Mouse (Mus musculus): ENCODE results near the gene Upf3a. TPM values are rescaled to one million over a fixed set of nuclear protein-coding genes. Genes with fewer than 3 reads are reported as not detected.
"Not testable (repeated sequence)": the region's sequence is repeated elsewhere in the genome, so short reads cannot be mapped to it uniquely, and the experiment has no call there.

Upf3a gene
- 10 to 100 TPM; 35.6 to 35.7 TPM for total RNA-seq (2021)

GRCm38 (mm10) chr8:13785250-13785763 lies at the start of gene Upf3a:
TSS of gene Upf3a (plus strand) at chr8:13785615.
- DNase-seq, result peak; percentile 85 to 87

GRCm38 (mm10) chr8:13740323-13740770 lies 45.1 kb upstream of the Upf3a start:
- DNase-seq, result no peak

DNA sequence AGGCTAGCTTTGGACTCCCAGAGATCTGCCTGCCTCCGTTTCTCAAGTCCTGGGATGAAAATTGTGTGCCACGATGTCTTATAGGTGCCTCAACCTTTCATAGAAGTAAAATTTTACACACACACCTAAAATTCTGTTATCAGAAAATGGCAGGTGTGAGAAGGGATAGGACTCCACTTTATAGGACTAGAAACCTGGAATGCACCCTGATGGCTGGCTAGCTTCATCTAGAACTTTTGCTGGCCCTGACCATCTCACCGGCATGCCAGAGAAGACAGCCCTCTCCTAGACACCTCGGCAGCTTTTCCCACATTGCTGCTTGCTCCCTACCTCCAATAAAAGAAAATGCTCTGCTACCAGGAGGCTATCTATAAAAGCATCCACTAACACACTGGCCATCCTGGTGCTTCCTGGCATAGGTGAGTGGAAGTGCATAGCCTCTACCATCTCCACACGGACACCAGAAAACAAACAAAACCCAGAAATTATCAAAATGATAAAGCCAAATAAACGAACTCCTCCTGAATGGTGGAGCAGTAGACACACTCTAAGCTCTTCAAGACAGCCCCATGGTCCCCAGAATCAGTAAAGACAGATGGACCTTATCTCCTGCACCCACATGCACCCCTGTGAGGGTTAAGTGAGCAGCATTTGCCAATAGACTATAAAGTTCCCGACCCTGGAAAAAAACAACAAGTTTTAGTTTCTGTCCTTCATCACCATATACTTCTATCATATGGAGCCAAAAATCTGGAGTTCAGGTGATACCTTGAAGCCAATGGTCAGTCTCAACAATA lies 44.4 kb upstream of the Upf3a start:
- no peak for DNase-seq

GRCm38 (mm10) chr8:13746212-13746611 lies 39.2 kb upstream of the Upf3a start:
- DNase-seq, result not testable (repeated sequence)

DNA sequence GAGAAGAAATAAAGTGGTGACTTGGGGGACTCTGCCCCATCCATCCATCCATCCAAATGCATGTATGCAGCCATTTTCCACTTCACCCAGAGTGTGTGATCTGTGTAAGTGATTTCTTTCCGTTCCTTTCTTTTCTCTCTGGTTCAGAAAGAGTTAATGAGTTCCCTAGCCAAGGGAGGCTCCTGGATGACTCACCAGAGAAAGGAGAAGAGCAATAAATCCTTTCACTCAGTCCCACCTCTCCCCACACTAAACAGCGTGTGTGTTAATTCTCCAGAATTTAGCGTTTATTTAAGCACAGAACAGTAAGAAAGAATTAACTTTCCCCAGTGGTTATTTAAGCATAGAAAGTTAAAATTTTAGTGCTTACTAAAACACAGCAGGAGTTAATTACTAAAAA lies 37.8 kb upstream of the Upf3a start:
- DNase-seq, result no peak

- peak; percentile 21 to 37 for DNase-seq
Observed at GRCm38 (mm10) chr8:13753680-13754079, 31.7 kb upstream of the Upf3a start.

DNA sequence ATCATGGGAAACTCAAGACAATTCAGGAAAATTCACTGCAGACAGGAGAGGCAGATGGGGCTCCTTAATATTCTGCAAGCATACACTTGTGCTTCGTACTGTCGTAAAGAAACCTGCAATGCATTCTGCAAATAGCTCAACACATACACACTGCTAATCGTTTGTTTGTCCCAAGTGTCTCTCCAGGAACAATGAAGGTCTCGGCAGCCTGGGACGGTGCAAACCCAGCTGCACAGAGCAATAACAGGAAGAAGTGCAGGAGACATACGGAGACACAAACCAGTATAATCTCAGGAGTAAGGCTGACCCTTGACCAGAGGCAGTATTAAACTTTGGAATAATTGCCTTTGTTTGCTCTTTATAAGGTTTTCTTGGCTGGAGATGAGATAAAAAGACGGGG lies 28.9 kb upstream of the Upf3a start:
- no peak for DNase-seq

DNA sequence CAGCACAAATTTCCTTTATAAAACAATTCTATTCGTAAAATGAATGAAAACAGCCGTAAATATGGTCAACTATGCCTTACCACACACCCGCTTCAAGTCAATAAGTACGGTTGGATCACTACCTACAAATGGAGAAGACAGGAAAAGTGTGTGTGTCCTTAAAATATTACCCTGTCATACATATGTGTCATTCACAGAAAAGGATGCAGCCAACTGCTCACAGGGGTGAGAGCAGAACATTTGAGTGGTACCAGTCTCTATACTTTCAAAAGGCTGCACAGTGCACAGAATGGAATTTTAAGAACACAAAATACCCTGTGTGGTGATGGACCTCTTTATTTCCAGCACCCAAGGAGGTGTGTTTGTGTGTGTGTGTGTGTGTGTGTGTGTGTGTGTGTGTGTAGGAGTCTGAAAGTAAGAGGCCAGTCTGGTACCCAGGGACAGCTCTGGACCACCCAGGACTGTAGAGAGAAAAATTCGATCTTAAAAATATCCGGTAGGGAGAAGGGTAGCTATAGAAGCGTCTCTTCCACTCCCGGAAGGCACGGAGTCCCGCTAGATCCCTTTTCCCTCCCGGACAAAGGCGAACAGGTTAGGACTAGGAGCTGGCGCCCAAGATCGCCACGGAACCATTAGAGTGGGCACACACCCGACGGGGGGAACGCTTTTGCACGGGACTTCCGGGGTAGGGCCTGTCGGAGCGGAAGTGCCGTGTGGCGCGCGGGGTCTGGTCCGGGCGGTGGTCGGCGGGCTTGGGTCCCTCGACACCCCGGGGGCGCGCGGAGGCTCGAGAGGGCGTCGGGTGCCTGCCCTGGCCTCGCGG lies 28.2 kb upstream of the Upf3a start, which contains the start of gene Cdc16:
Cdc16 (plus strand) TSS at position 695 of the 823 bp plus-strand sequence.
- DNase-seq, result peak; percentile 85 to 89

GRCm38 (mm10) chr8:13757805-13758727 lies 27.3 kb upstream of the Upf3a start:
- DNase-seq, result peak in 1 of 2 experiments; percentile 16

GRCm38 (mm10) chr8:13769206-13769605 lies 16.2 kb upstream of the Upf3a start:
- no peak for DNase-seq

- no peak for DNase-seq
Observed at GRCm38 (mm10) chr8:13780536-13780935, 4.9 kb upstream of the Upf3a start.

GRCm38 (mm10) chr8:13785764-13786299 lies 417 bp downstream of the Upf3a start:
- DNase-seq, result peak; percentile 91

- no peak for DNase-seq
Observed at GRCm38 (mm10) chr8:13789606-13790005, 4.2 kb downstream of the Upf3a start.

GRCm38 (mm10) chr8:13793097-13793745 lies 7.8 kb downstream of the Upf3a start:
- no peak for DNase-seq

DNA sequence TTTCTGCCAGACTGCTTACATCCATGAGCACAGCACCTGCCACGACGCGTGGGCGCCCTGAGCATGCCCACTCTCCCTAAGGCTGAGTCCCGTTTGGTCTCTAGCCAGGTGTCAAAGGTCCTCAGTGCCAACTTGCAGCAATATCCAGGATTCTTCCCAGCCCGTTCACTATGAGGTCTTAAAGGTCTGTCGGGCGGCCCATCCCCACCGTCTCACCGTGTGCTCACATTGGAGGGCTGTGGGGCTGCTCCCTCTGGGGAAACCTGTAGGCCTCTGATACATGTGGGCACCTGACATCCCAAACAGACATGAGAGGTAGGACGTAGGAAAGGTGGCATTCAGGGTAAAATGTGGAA lies 8.3 kb downstream of the Upf3a start:
- DNase-seq, result no peak

DNA sequence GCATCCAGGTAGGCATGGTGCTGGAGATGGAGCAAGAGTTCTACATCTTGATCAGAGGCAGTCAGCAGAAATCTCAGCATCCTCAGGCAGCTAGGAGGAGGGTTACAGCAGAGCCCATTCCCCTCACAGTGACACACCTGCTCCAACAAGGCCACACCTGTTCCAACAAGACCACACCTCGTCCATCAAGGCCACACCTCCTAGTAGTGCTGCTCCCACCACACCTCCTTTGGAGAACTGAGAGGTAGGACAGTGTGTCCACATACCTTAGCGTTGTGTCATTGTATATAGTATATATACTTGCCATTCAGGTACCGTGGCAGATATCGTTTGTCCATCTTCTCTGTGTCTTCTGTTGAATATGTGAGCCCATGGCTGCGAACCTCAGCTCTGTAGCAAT lies 12.3 kb downstream of the Upf3a start:
- DNase-seq, result no peak

DNA sequence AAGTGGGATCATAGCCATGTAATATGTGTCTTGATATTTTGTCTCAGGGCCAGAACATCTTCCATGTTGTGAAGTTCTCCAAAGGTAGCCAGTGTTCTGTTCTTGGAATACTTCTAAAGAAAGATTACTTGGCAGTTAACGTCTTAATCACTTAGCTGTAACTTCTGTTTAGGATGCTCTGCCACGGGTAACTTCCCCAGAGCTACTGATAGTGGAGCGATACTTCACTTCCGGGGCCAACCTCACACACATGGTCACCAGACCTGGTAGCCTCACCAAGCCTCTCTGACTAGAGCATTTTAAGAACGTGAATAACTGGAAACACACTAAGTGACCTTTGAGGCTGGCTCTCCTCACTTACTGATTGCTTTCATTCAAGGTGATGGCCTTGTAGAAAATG lies 14.2 kb downstream of the Upf3a start:
- no peak for DNase-seq

DNA sequence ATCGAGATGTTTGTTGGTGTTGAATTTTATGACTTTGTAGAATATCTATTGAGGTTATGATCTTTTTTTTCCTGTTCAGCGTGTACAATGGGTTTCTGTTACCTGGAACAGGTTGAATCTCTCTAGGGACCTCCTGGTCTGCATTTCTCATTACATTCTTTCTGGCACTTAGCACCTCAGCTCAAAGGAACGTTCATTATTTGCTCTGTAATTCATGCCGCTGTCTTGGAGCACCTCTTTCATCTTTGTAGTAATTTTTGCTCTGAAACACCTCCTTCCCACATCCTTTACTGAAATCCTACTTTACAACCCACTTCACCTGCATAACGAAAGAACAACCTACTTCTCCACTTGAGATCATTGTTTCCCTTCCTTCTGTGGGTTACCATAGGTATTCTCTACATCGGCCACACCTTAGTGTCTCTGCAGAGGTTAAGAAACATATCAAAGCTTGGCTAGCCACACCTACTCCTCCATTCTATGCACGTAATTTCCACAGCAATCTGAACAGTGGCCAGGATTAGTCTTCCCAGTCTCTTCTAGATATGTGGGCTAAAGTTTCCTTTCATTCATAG lies 43.3 kb downstream of the Upf3a start:
- DNase-seq, result no peak

- DNase-seq, result not testable (repeated sequence)
Observed at GRCm38 (mm10) chr8:13838289-13838688, 52.9 kb downstream of the Upf3a start, which contains the start of gene AF366264. TSS of gene AF366264 (minus strand) at chr8:13838389.

GRCm38 (mm10) chr8:13843286-13843685 lies 57.9 kb downstream of the Upf3a start:
- peak; percentile 2 to 19 for DNase-seq

Data from layer of hippocampus, postnatal 36 days (tissue).